Mouse (Mus musculus): ENCODE results near the gene Aasdhppt. TPM values are rescaled to one million over a fixed set of nuclear protein-coding genes. Genes with fewer than 3 reads are reported as not detected.

The Aasdhppt gene
- polyA plus RNA-seq (2014; fragmentation: Nextera tagmentation; extraction: Ambion mirVana) = 31.3 and 31.5 TPM in 2 replicates

GRCm38 (mm10) chr9:4309351-4310085 is at the start of gene Aasdhppt, which contains the start of gene Kbtbd3:
Aasdhppt (minus strand) TSS chr9:4309471.
Kbtbd3 (plus strand) TSS chr9:4309833.
- peak within 1 kb of the TSS; percentile 88 for H3K27ac ChIP-seq (ENCODE audit: low read depth)
- under 1% methylated on average over 53 of the region's 53 CpGs for WGBS
- H3K4me3 ChIP-seq (ENCODE audit: low read depth, low read length) = peak within 1 kb of the TSS; percentile 82
- H3K4me1 ChIP-seq (replicated peaks; ENCODE audit: control insufficient read depth, insufficient read depth, low read length) = peaks cover 14% of the 10 kb centered on the region
- DNase-seq (ENCODE audit: low spot score) (peak; percentile 97), ATAC-seq (replicated peaks; ENCODE audit: low FRiP score, low TSS enrichment, low read depth) (peak; percentile 98)
- H3K9me3 ChIP-seq (ENCODE audit: control insufficient read depth, low read length) = no peaks in the 10 kb centered on the region
- no peaks in the 10 kb centered on the region for H3K27me3 ChIP-seq (replicated peaks; ENCODE audit: control insufficient read depth, insufficient read depth, low read length)
- H3K36me3 ChIP-seq (ENCODE audit: control insufficient read depth, insufficient read depth, low read length) = no peaks in the 10 kb centered on the region
- H3K9ac ChIP-seq (ENCODE audit: low read length) = peak within 1 kb of the TSS; percentile 76
- H3K4me2 ChIP-seq (ENCODE audit: low read length) = peak within 1 kb of the TSS; percentile 71

- no peak overlapping the region for H3K27ac ChIP-seq (ENCODE audit: low read depth)
- H3K36me3 ChIP-seq (ENCODE audit: control insufficient read depth, insufficient read depth, low read length) = no peaks in the 10 kb centered on the region
- H3K4me3 ChIP-seq (ENCODE audit: low read depth, low read length) = no peak overlapping the region
- no peaks in the 10 kb centered on the region for H3K27me3 ChIP-seq (replicated peaks; ENCODE audit: control insufficient read depth, insufficient read depth, low read length)
- no peak overlapping the region for H3K4me2 ChIP-seq (ENCODE audit: low read length)
- no peak overlapping the region for H3K9ac ChIP-seq (ENCODE audit: low read length)
- DNase-seq (ENCODE audit: low spot score) = no peak
- ATAC-seq (replicated peaks; ENCODE audit: low FRiP score, low TSS enrichment, low read depth) = no peak
- H3K9me3 ChIP-seq (ENCODE audit: control insufficient read depth, low read length) = no peaks in the 10 kb centered on the region
- 85% methylated on average over 1 of the region's 1 CpGs for WGBS
- no peaks in the 10 kb centered on the region for H3K4me1 ChIP-seq (replicated peaks; ENCODE audit: control insufficient read depth, insufficient read depth, low read length)
These were observed 43.9 kb upstream of the Aasdhppt start for GRCm38 (mm10) chr9:4353163-4353562.

- no peak for DNase-seq (ENCODE audit: low spot score)
These were observed 9.9 kb upstream of the Aasdhppt start for GRCm38 (mm10) chr9:4318939-4319721.

GRCm38 (mm10) chr9:4315746-4316145 is 6.5 kb upstream of the Aasdhppt start:
- H3K27me3 ChIP-seq (replicated peaks; ENCODE audit: control insufficient read depth, insufficient read depth, low read length) = no peaks in the 10 kb centered on the region
- 90% methylated on average over 2 of the region's 2 CpGs for WGBS
- no peak overlapping the region for H3K4me3 ChIP-seq (ENCODE audit: low read depth, low read length)
- H3K9ac ChIP-seq (ENCODE audit: low read length) = no peak overlapping the region
- peaks cover 3% of the 10 kb centered on the region; the same call in 1 of the 2 replicates for H3K4me1 ChIP-seq (replicated peaks; ENCODE audit: control insufficient read depth, insufficient read depth, low read length)
- no peak overlapping the region for H3K27ac ChIP-seq (ENCODE audit: low read depth)
- ATAC-seq (replicated peaks; ENCODE audit: low FRiP score, low TSS enrichment, low read depth) = no peak
- H3K9me3 ChIP-seq (ENCODE audit: control insufficient read depth, low read length) = no peaks in the 10 kb centered on the region
- no peaks in the 10 kb centered on the region for H3K36me3 ChIP-seq (ENCODE audit: control insufficient read depth, insufficient read depth, low read length)
- H3K4me2 ChIP-seq (ENCODE audit: low read length) = no peak overlapping the region
- no peak for DNase-seq (ENCODE audit: low spot score)

More at GRCm38 (mm10) chr9:4318939-4319721, 9.9 kb upstream of the Aasdhppt start:
- Histone ChIP-seq H3K9me3 (ENCODE audit: control insufficient read depth, low read length) (no peaks in the 10 kb centered on the region), H3K4me1 (replicated peaks; ENCODE audit: control insufficient read depth, insufficient read depth, low read length) (no peaks in the 10 kb centered on the region), H3K27me3 (replicated peaks; ENCODE audit: control insufficient read depth, insufficient read depth, low read length) (no peaks in the 10 kb centered on the region), H3K27ac (ENCODE audit: low read depth) (no peak overlapping the region), H3K4me2 (ENCODE audit: low read length) (no peak overlapping the region), H3K9ac (ENCODE audit: low read length) (no peak overlapping the region), H3K36me3 (ENCODE audit: control insufficient read depth, insufficient read depth, low read length) (no peaks in the 10 kb centered on the region), H3K4me3 (ENCODE audit: low read depth, low read length) (no peak overlapping the region)
- no peak for ATAC-seq (replicated peaks; ENCODE audit: low FRiP score, low TSS enrichment, low read depth)
- WGBS = 77% methylated on average over 6 of the region's 6 CpGs

- no peaks in the 10 kb centered on the region for H3K27me3 ChIP-seq (replicated peaks; ENCODE audit: control insufficient read depth, insufficient read depth, low read length)
- no peaks in the 10 kb centered on the region for H3K36me3 ChIP-seq (ENCODE audit: control insufficient read depth, insufficient read depth, low read length)
- DNase-seq (ENCODE audit: low spot score) (no peak), ATAC-seq (replicated peaks; ENCODE audit: low FRiP score, low TSS enrichment, low read depth) (no peak)
- H3K4me1 ChIP-seq (replicated peaks; ENCODE audit: control insufficient read depth, insufficient read depth, low read length) = peaks cover 7% of the 10 kb centered on the region; the same call in 1 of the 2 replicates
- no peak overlapping the region for H3K4me3 ChIP-seq (ENCODE audit: low read depth, low read length)
- no peak overlapping the region for H3K4me2 ChIP-seq (ENCODE audit: low read length)
- H3K27ac ChIP-seq (ENCODE audit: low read depth) = no peak overlapping the region
- 91% methylated on average over 4 of the region's 4 CpGs for WGBS
- no peak overlapping the region for H3K9ac ChIP-seq (ENCODE audit: low read length)
- H3K9me3 ChIP-seq (ENCODE audit: control insufficient read depth, low read length) = no peaks in the 10 kb centered on the region
These were observed 4.7 kb upstream of the Aasdhppt start for GRCm38 (mm10) chr9:4313946-4314345.

GRCm38 (mm10) chr9:4311162-4311561 is 1.9 kb upstream of the Aasdhppt start:
- DNase-seq (ENCODE audit: low spot score) (no peak), ATAC-seq (replicated peaks; ENCODE audit: low FRiP score, low TSS enrichment, low read depth) (no peak)
- H3K9ac ChIP-seq (ENCODE audit: low read length) = no peak overlapping the region
- no peak overlapping the region for H3K27ac ChIP-seq (ENCODE audit: low read depth)
- H3K4me3 ChIP-seq (ENCODE audit: low read depth, low read length) = no peak overlapping the region
- peaks cover 14% of the 10 kb centered on the region for H3K4me1 ChIP-seq (replicated peaks; ENCODE audit: control insufficient read depth, insufficient read depth, low read length)
- WGBS = 91% methylated on average over 3 of the region's 3 CpGs
- H3K36me3 ChIP-seq (ENCODE audit: control insufficient read depth, insufficient read depth, low read length) = no peaks in the 10 kb centered on the region
- no peak overlapping the region for H3K4me2 ChIP-seq (ENCODE audit: low read length)
- H3K9me3 ChIP-seq (ENCODE audit: control insufficient read depth, low read length) = no peaks in the 10 kb centered on the region
- no peaks in the 10 kb centered on the region for H3K27me3 ChIP-seq (replicated peaks; ENCODE audit: control insufficient read depth, insufficient read depth, low read length)

GRCm38 (mm10) chr9:4310706-4311105 is 1.4 kb upstream of the Aasdhppt start:
- Histone ChIP-seq H3K27me3 (replicated peaks; ENCODE audit: control insufficient read depth, insufficient read depth, low read length) (no peaks in the 10 kb centered on the region), H3K9ac (ENCODE audit: low read length) (peak overlapping the region; percentile 76), H3K9me3 (ENCODE audit: control insufficient read depth, low read length) (no peaks in the 10 kb centered on the region), H3K4me3 (ENCODE audit: low read depth, low read length) (peak overlapping the region; percentile 82), H3K36me3 (ENCODE audit: control insufficient read depth, insufficient read depth, low read length) (no peaks in the 10 kb centered on the region), H3K27ac (ENCODE audit: low read depth) (no peak overlapping the region), H3K4me2 (ENCODE audit: low read length) (peak overlapping the region; percentile 53), H3K4me1 (replicated peaks; ENCODE audit: control insufficient read depth, insufficient read depth, low read length) (peaks cover 14% of the 10 kb centered on the region)
- no peak for DNase-seq (ENCODE audit: low spot score)
- 64% methylated on average over 3 of the region's 3 CpGs for WGBS
- no peak for ATAC-seq (replicated peaks; ENCODE audit: low FRiP score, low TSS enrichment, low read depth)

- DNase-seq (ENCODE audit: low spot score) = no peak
- peak; percentile 67 for ATAC-seq (replicated peaks; ENCODE audit: low FRiP score, low TSS enrichment, low read depth)
- Histone ChIP-seq H3K9me3 (ENCODE audit: control insufficient read depth, low read length) (no peaks in the 10 kb centered on the region), H3K4me1 (replicated peaks; ENCODE audit: control insufficient read depth, insufficient read depth, low read length) (peaks cover 14% of the 10 kb centered on the region), H3K36me3 (ENCODE audit: control insufficient read depth, insufficient read depth, low read length) (no peaks in the 10 kb centered on the region), H3K4me2 (ENCODE audit: low read length) (peak overlapping the region; percentile 71), H3K27ac (ENCODE audit: low read depth) (peak overlapping the region; percentile 88), H3K4me3 (ENCODE audit: low read depth, low read length) (peak overlapping the region; percentile 82), H3K9ac (ENCODE audit: low read length) (peak overlapping the region; percentile 66), H3K27me3 (replicated peaks; ENCODE audit: control insufficient read depth, insufficient read depth, low read length) (no peaks in the 10 kb centered on the region)
- whole genome bisulfite sequencing = under 1% methylated on average over 36 of the region's 36 CpGs
These were observed 482 bp downstream of the Aasdhppt start for GRCm38 (mm10) chr9:4308628-4309350.
